Mouse (Mus musculus) ES-E14 (cell line): ENCODE measurements at regions not wholly inside any gene's neighbourhood (a gene's known extent, or its start where the extent isn't known, plus 50 kb on each side); places are given as distances from the start of the nearest gene placed in this dataset.

Experiments
- DNase-seq: peaks from one replicate; pipeline ENCODE4 v3.0.0-alpha.2; 2013; ENCODE audit warnings: low read depth, low spot score
- H3K27ac ChIP-seq: 2 replicates; pipeline ENCODE4 v1.5.1; 2012; ENCODE audit warnings: low read depth, mild to moderate bottlenecking, low read length, moderate library complexity, mixed read lengths; ENCODE audit not compliant: poor library complexity, insufficient read depth, severe bottlenecking
- H3K36me3 ChIP-seq: 2 replicates; pipeline ENCODE4 v1.6.1; 2012; ENCODE audit warnings: mild to moderate bottlenecking, low read length, moderate library complexity, mixed read lengths; ENCODE audit not compliant: control insufficient read depth, poor library complexity, insufficient read depth, severe bottlenecking
- H3K4me1 ChIP-seq, 2 experiments: fragments of 150-350 bp in 1 of 2; sonication (generic) in 1 of 2; 2 replicates each; pipeline ENCODE4 v1.6.1; 2012; ENCODE audit warnings: low read length in 2 of 2, mild to moderate bottlenecking in 1 of 2, mixed read lengths in 1 of 2; ENCODE audit not compliant: control insufficient read depth in 2 of 2, insufficient read depth in 2 of 2, poor library complexity in 1 of 2
- H3K4me3 ChIP-seq, 2 experiments: fragments of 150-350 bp in 1 of 2; sonication (generic) in 1 of 2; 2 replicates each; pipeline ENCODE4 v1.5.1; 2012; ENCODE audit warnings: low read length in 2 of 2, low read depth in 1 of 2, mild to moderate bottlenecking in 1 of 2, mixed read lengths in 1 of 2; ENCODE audit not compliant: insufficient read depth in 1 of 2, poor library complexity in 1 of 2, severe bottlenecking in 1 of 2
- H3K9ac ChIP-seq: 2 replicates; pipeline ENCODE4 v1.6.1; 2012; ENCODE audit warnings: low read depth, mild to moderate bottlenecking, low read length, mixed read lengths; ENCODE audit not compliant: poor library complexity, insufficient read depth, severe bottlenecking
- H3K9me3 ChIP-seq: fragments of 150-350 bp; sonication (generic); 2 replicates; pipeline ENCODE4 v1.6.1; 2012; ENCODE audit warnings: low read depth, mild to moderate bottlenecking, low read length; ENCODE audit not compliant: control insufficient read depth, insufficient read depth
- CHD2 ChIP-seq: IDR thresholded peaks from 2 replicates; pipeline ENCODE4 v1.6.1; 2014; ENCODE audit warnings: mild to moderate bottlenecking, low read depth, low read length, inconsistent platforms
- HCFC1 ChIP-seq: IDR thresholded peaks from 2 replicates; pipeline ENCODE4 v1.6.1; 2012; ENCODE audit warnings: low read length, inconsistent platforms, borderline replicate concordance; ENCODE audit not compliant: insufficient read depth
- MAFK ChIP-seq: IDR thresholded peaks from 2 replicates; pipeline ENCODE4 v1.6.1; 2014; ENCODE audit warnings: mild to moderate bottlenecking, low read depth, low read length, inconsistent platforms; ENCODE audit not compliant: insufficient read depth
- ZC3H11A ChIP-seq: IDR thresholded peaks from 2 replicates; pipeline ENCODE4 v1.6.1; 2012; ENCODE audit warnings: low read depth, mild to moderate bottlenecking, inconsistent platforms, low read length, borderline replicate concordance
- ZNF384 ChIP-seq: IDR thresholded peaks from 2 replicates; pipeline ENCODE4 v1.6.1; 2012; ENCODE audit warnings: low read depth, low read length, inconsistent platforms
- in situ Hi-C, 2 experiments: fragments of 600-800 bp; cut with MboI; formaldehyde crosslinking; loops; one replicate each; pipeline ENCODE4 v1.15.1; 2025; ENCODE audit warnings: low sequenced_read_pairs in 2 of 2, inconsistent platforms in 1 of 2; ENCODE audit not compliant: unreplicated experiment in 2 of 2

DNA sequence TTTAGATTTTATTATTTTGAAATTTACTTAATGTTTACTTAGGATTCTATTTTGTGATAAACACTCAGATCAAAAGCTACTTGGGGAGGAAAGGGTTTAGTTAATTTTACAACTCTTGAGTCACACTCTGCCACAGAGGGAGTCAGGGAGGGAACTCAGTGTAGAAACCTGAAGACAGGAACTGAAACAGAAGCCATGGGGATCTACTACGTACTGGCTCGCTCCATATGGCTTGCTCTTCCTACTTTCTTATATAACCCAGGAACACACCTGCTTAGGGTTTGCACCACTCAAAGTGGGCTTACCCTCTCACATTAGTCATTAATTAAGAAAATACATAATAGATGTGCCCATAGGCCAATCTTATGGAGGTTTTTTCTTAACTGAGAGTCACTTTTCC lies 54.8 kb upstream of the Shisa3 start:
- Histone ChIP-seq H3K36me3 (no peaks in the 10 kb centered on the region), H3K9me3 (no peaks in the 10 kb centered on the region), H3K9ac (no peak overlapping the region), H3K27ac (no peak overlapping the region), H3K4me3 (no peak overlapping the region), H3K4me1 (no peaks in the 10 kb centered on the region)
- TF ChIP-seq HCFC1 (no peak), MAFK (no peak), ZC3H11A (no peak), CHD2 (no peak), ZNF384 (no peak)
- DNase-seq = no peak
- in situ Hi-C loops = no loop called here
